In the genomic region with DNA sequence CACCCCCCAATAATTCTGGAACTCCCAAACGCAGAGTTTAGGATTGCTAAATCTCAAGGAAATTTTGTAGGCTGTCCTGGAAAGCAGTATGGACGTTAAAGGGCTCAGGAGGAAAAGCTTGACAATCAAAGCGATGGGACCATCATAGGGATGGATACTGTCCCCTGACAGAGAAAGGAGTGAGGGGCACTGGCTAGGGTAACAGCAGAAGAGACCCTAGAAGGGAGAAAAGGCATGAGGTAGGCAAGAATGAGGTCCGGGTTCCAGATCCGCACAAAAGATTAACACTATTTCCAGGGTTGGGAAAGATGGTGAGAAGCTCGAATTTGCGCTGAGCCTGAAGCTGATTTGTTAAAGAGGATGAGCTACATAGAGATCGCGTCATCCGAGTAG, we compare ENCODE assay signal across 9 mouse cellular contexts. TPM values are rescaled to one million over a fixed set of nuclear protein-coding genes. Genes with fewer than 3 reads are reported as not detected.
DNase-seq lines count a peak whose midpoint lies in the region; ATAC-seq and TF ChIP-seq lines count a peak whose summit lies in the region.
"Had no signal": no experiment of that assay in that cellular context is flagged by ENCODE, and none has a peak within 500 bp of the region (broad histone marks: within the 10 kb centered on the region; RNA-seq: fewer than 3 reads in every experiment).

No protein-coding gene starts in this region.

- peak overlapping the region; percentile 51 for H3K9ac ChIP-seq in embryonic facial prominence, embryonic 12.5 days
- H3K9ac ChIP-seq in intestine, embryonic 14.5 days (ENCODE audit: low read length), result peak overlapping the region; percentile 72

- WGBS in embryonic facial prominence, embryonic 12.5 days, result 7% methylated on average over 10 of the region's 10 CpGs
- 5% methylated on average over 10 of the region's 10 CpGs for WGBS in intestine, embryonic 14.5 days

- TF ChIP-seq POLR2A in myocyte (IDR thresholded peaks at IDR 0.05; ENCODE audit: insufficient read length, low read depth), result no peak

- no peaks in the 10 kb centered on the region for H3K27me3 ChIP-seq in embryonic facial prominence, embryonic 12.5 days
- H3K27me3 ChIP-seq in intestine, embryonic 14.5 days (replicated peaks; ENCODE audit: control insufficient read depth, insufficient read depth, low read length), result no peaks in the 10 kb centered on the region
- no peaks in the 10 kb centered on the region for H3K27me3 ChIP-seq in myocyte (ENCODE audit: control insufficient read depth, insufficient read depth, insufficient read length)

- no peak for TF ChIP-seq CTCF in left cerebral cortex, adult 2 months (IDR thresholded peaks at IDR 0.05)

- H3ac ChIP-seq in myocyte (ENCODE audit: control insufficient read depth, insufficient read length), result peak overlapping the region; percentile 12

- H3K4me2 ChIP-seq in embryonic facial prominence, embryonic 12.5 days (replicated peaks), result peak overlapping the region; percentile 99
- H3K4me2 ChIP-seq in intestine, embryonic 14.5 days (ENCODE audit: low read length), result peak overlapping the region; percentile 100
- H3K4me2 ChIP-seq in myocyte (ENCODE audit: low read depth), result peak overlapping the region; percentile 95

- no peaks in the 10 kb centered on the region for H3K36me3 ChIP-seq in embryonic facial prominence, embryonic 12.5 days
- no peaks in the 10 kb centered on the region for H3K36me3 ChIP-seq in intestine, embryonic 14.5 days (ENCODE audit: control insufficient read depth, insufficient read depth, low read length)
- H3K36me3 ChIP-seq in myocyte (ENCODE audit: control insufficient read depth, insufficient read depth), result no peaks in the 10 kb centered on the region

- DNase-seq in left cerebral cortex, adult 2 months (ENCODE audit: extremely low spot score in 1 of 2, low spot score in 2 of 2), result no peak
- no peak for DNase-seq in left cerebral cortex, adult 9 months (ENCODE audit: low spot score in 2 of 2)
- DNase-seq in intestine, embryonic 14.5 days (ENCODE audit: low spot score), result peak; percentile 62
- no peak for DNase-seq in cerebellum, adult 11-12 months
- DNase-seq in Muller cell, postnatal 12 days (ENCODE audit: inconsistent ontology term), result no peak

- H3K4me1 ChIP-seq in embryonic facial prominence, embryonic 12.5 days, result peaks cover 7% of the 10 kb centered on the region
- peaks cover 19% of the 10 kb centered on the region for H3K4me1 ChIP-seq in intestine, embryonic 14.5 days (replicated peaks; ENCODE audit: control insufficient read depth, insufficient read depth, low read length)

- ATAC-seq in embryonic facial prominence, embryonic 12.5 days (ENCODE audit: insufficient number of reproducible peaks, insufficient read depth, low FRiP score, low TSS enrichment), result no peak
- ATAC-seq in intestine, embryonic 14.5 days (replicated peaks; ENCODE audit: low FRiP score, low TSS enrichment, low read depth), result no peak; the same call in 1 of the 2 replicates
- ATAC-seq in erythroid progenitor cell, adult 5-6 weeks (replicated peaks; ENCODE audit: low FRiP score, poor library complexity, severe bottlenecking), result no peak

- peak overlapping the region; percentile 98 for H3K27ac ChIP-seq in left cerebral cortex, adult 2 months
- peak overlapping the region; percentile 73 for H3K27ac ChIP-seq in embryonic facial prominence, embryonic 12.5 days
- H3K27ac ChIP-seq in intestine, embryonic 14.5 days (ENCODE audit: low read depth), result peak overlapping the region; percentile 93

- no peaks in the 10 kb centered on the region for H3K9me3 ChIP-seq in embryonic facial prominence, embryonic 12.5 days
- no peaks in the 10 kb centered on the region for H3K9me3 ChIP-seq in intestine, embryonic 14.5 days (ENCODE audit: control insufficient read depth, low read length)

- intact Hi-C loops in left cerebral cortex, adult 2 months (cut with DNase I), result loop anchor here (2.0 kb wide), 1 partner anchor 125 kb away; a partner anchor contains a TSS

- peaks cover 7% of the 10 kb centered on the region for H3K79me2 ChIP-seq in myocyte (ENCODE audit: control insufficient read depth, insufficient read depth)

- peak overlapping the region; percentile 92 for H3K4me3 ChIP-seq in left cerebral cortex, adult 2 months
- peak overlapping the region; percentile 61 for H3K4me3 ChIP-seq in embryonic facial prominence, embryonic 12.5 days
- H3K4me3 ChIP-seq in intestine, embryonic 14.5 days (ENCODE audit: low read depth, low read length), result peak overlapping the region; percentile 69
- H3K4me3 ChIP-seq in myocyte, result peak overlapping the region; percentile 50

TF ChIP-seq in myocyte, 11 proteins besides CTCF, POLR2A, EP300 and RAD21:
- TF ChIP-seq CEBPB (IDR thresholded peaks at IDR 0.05; ENCODE audit: insufficient read depth, poor library complexity, severe bottlenecking) (no peak), POLR2AphosphoS2 (IDR thresholded peaks at IDR 0.05; ENCODE audit: insufficient read length, low read depth) (no peak), MYOD1 (IDR thresholded peaks at IDR 0.05; ENCODE audit: control insufficient read depth in 1 of 3, insufficient read length in 2 of 3, low read depth in 2 of 3) (no peak), E2F4 (IDR thresholded peaks at IDR 0.05; ENCODE audit: insufficient read depth) (no peak), TCF12 (IDR thresholded peaks at IDR 0.05; ENCODE audit: insufficient read depth, poor library complexity, severe bottlenecking) (no peak), SRF (IDR thresholded peaks at IDR 0.05; ENCODE audit: control insufficient read depth, insufficient read length, low read depth) (no peak), TCF3 (IDR thresholded peaks at IDR 0.05; ENCODE audit: insufficient read length, low read depth) (no peak), MYOG (IDR thresholded peaks at IDR 0.05; ENCODE audit: control insufficient read depth in 1 of 3, insufficient read depth in 1 of 3, insufficient read length in 2 of 3, low read depth in 2 of 3) (no peak), USF1 (IDR thresholded peaks at IDR 0.05; ENCODE audit: low read depth) (no peak), REST (IDR thresholded peaks at IDR 0.05; ENCODE audit: insufficient read depth, insufficient read length) (no peak)
TF ChIP-seq in myocyte: peak in this region for 0.

RNA-seq across cellular contexts. Expression of a gene that starts 5.5 kb away (rescaled TPM):
- 10 to 100 TPM; 11.5 to 13.2 TPM for total RNA-seq in left cerebral cortex, adult 2 months (2021)
- 4.4 and 4.9 TPM in 2 replicates for polyA plus RNA-seq in embryonic facial prominence, embryonic 12.5 days (2016; fragmentation: Nextera tagmentation; extraction: Ambion mirVana)
- 6.6 and 7.2 TPM in 2 replicates for polyA plus RNA-seq in intestine, embryonic 14.5 days (2014; fragmentation: Nextera tagmentation; extraction: Ambion mirVana)
- 20.2 TPM for polyA plus RNA-seq in myocyte (2012; fragmentation: generic; extraction: Trizol)
- not detected in 2 replicates for total RNA-seq in erythroid progenitor cell, adult 5-6 weeks (2015; ENCODE audit: low replicate concordance)
- total RNA-seq in erythroid progenitor cell, adult 5-6 weeks (2017; ENCODE audit: low replicate concordance), result 1.2 and 5.1 TPM in 2 replicates

RNA-seq across cellular contexts. Expression of a gene that starts 6.5 kb away (rescaled TPM):
- total RNA-seq in left cerebral cortex, adult 2 months (2021), result not detected
- polyA plus RNA-seq in embryonic facial prominence, embryonic 12.5 days (2016; fragmentation: Nextera tagmentation; extraction: Ambion mirVana), result not detected in 2 replicates
- not detected in 2 replicates for polyA plus RNA-seq in intestine, embryonic 14.5 days (2014; fragmentation: Nextera tagmentation; extraction: Ambion mirVana)
- polyA plus RNA-seq in myocyte (2012; fragmentation: generic; extraction: Trizol), result 0.18 TPM
- not detected in 2 replicates for total RNA-seq in erythroid progenitor cell, adult 5-6 weeks (2015; ENCODE audit: low replicate concordance)
- total RNA-seq in erythroid progenitor cell, adult 5-6 weeks (2017; ENCODE audit: low replicate concordance), result not detected in 2 replicates
- total RNA-seq: granulocyte monocyte progenitor cell, adult 5-6 weeks had no signal

RNA-seq across cellular contexts. Expression of a gene that starts 13.7 kb away (rescaled TPM):
- total RNA-seq in left cerebral cortex, adult 2 months (2021), result 10 to 100 TPM; 13.7 to 19.6 TPM
- polyA plus RNA-seq in embryonic facial prominence, embryonic 12.5 days (2016; fragmentation: Nextera tagmentation; extraction: Ambion mirVana), result 5.0 and 5.5 TPM in 2 replicates
- polyA plus RNA-seq in intestine, embryonic 14.5 days (2014; fragmentation: Nextera tagmentation; extraction: Ambion mirVana), result 3.1 and 3.7 TPM in 2 replicates
- polyA plus RNA-seq in myocyte (2012; fragmentation: generic; extraction: Trizol), result 17.4 TPM
- not detected in 2 replicates for total RNA-seq in erythroid progenitor cell, adult 5-6 weeks (2015; ENCODE audit: low replicate concordance)
- 0.51 and 0.61 TPM in 2 replicates for total RNA-seq in erythroid progenitor cell, adult 5-6 weeks (2017; ENCODE audit: low replicate concordance)

RNA-seq across cellular contexts. Expression of a gene that starts 24.2 kb away (rescaled TPM):
- total RNA-seq in left cerebral cortex, adult 2 months (2021), result 1 to 10 TPM; 1.7 to 3.5 TPM
- 10.4 and 12.1 TPM in 2 replicates for polyA plus RNA-seq in embryonic facial prominence, embryonic 12.5 days (2016; fragmentation: Nextera tagmentation; extraction: Ambion mirVana)
- 8.2 and 8.4 TPM in 2 replicates for polyA plus RNA-seq in intestine, embryonic 14.5 days (2014; fragmentation: Nextera tagmentation; extraction: Ambion mirVana)
- 0.02 TPM for polyA plus RNA-seq in myocyte (2012; fragmentation: generic; extraction: Trizol)
- not detected in 2 replicates for total RNA-seq in erythroid progenitor cell, adult 5-6 weeks (2015; ENCODE audit: low replicate concordance)
- 0.30 TPM in 1 of 2 replicates, not detected in the other for total RNA-seq in erythroid progenitor cell, adult 5-6 weeks (2017; ENCODE audit: low replicate concordance)

RNA-seq across cellular contexts. Expression of a gene that starts 36.0 kb away (rescaled TPM):
- 100 to 1,000 TPM; 512 to 526 TPM for total RNA-seq in left cerebral cortex, adult 2 months (2021)
- polyA plus RNA-seq in embryonic facial prominence, embryonic 12.5 days (2016; fragmentation: Nextera tagmentation; extraction: Ambion mirVana), result 804 and 834 TPM in 2 replicates
- 1,373 and 1,522 TPM in 2 replicates for polyA plus RNA-seq in intestine, embryonic 14.5 days (2014; fragmentation: Nextera tagmentation; extraction: Ambion mirVana)
- 3,907 TPM for polyA plus RNA-seq in myocyte (2012; fragmentation: generic; extraction: Trizol)
- 1,437 and 1,602 TPM in 2 replicates for total RNA-seq in erythroid progenitor cell, adult 5-6 weeks (2015; ENCODE audit: low replicate concordance)
- 328 and 447 TPM in 2 replicates for total RNA-seq in erythroid progenitor cell, adult 5-6 weeks (2017; ENCODE audit: low replicate concordance)
